Mouse (Mus musculus) forebrain, embryonic 14.5 days (tissue): ENCODE results near the gene Gper1. TPM values are rescaled to one million over a fixed set of nuclear protein-coding genes. Genes with fewer than 3 reads are reported as not detected.

Experiments used
- ATAC-seq: fragments of 200-750 bp; cut with Nextera tagmentation; 2 replicates; pipeline ENCODE4 v1.8.0; 2017; ENCODE audit warnings: mild to moderate bottlenecking, moderate library complexity
- DNase-seq: peaks from one replicate; pipeline ENCODE4 v3.0.0-alpha.2; 2015; ENCODE audit warnings: low spot score
- H3K27ac ChIP-seq: fragments of 300-500 bp; sonication (generic); 2 replicates; pipeline ENCODE4 v1.5.1; 2014; ENCODE audit warnings: low read depth, mild to moderate bottlenecking, control low read depth, low read length, moderate library complexity
- H3K27me3 ChIP-seq: fragments of 300-500 bp; sonication (generic); replicated peaks from 2 replicates; pipeline ENCODE4 v1.6.1; 2014; ENCODE audit warnings: low read length, control low read depth, mixed read lengths; ENCODE audit not compliant: control insufficient read depth, insufficient read depth
- H3K36me3 ChIP-seq: fragments of 300-500 bp; sonication (generic); 2 replicates; pipeline ENCODE4 v1.6.1; 2014; ENCODE audit warnings: low read length, control low read depth; ENCODE audit not compliant: control insufficient read depth, insufficient read depth
- H3K4me1 ChIP-seq: fragments of 300-500 bp; sonication (generic); 2 replicates; pipeline ENCODE4 v1.6.1; 2014; ENCODE audit warnings: antibody characterized with exemption, low read length, control low read depth; ENCODE audit not compliant: control insufficient read depth, insufficient read depth
- H3K4me2 ChIP-seq: fragments of 300-500 bp; sonication (generic); 2 replicates; pipeline ENCODE4 v1.6.1; 2014; ENCODE audit warnings: mild to moderate bottlenecking, control low read depth, low read length
- H3K4me3 ChIP-seq: fragments of 300-500 bp; sonication (generic); 2 replicates; pipeline ENCODE4 v1.5.1; 2014; ENCODE audit warnings: low read depth, low read length, control low read depth
- H3K9ac ChIP-seq: fragments of 300-500 bp; sonication (generic); 2 replicates; pipeline ENCODE4 v1.6.1; 2014; ENCODE audit warnings: mild to moderate bottlenecking, low read length, control low read depth, moderate library complexity
- H3K9me3 ChIP-seq: fragments of 300-500 bp; sonication (generic); replicated peaks from 2 replicates; pipeline ENCODE4 v1.6.1; 2016; ENCODE audit warnings: low read length, control low read depth, mixed read lengths; ENCODE audit not compliant: control insufficient read depth
- WGBS: fragments of 180-500 bp; shearing (Covaris S2); extraction: QIAGEN DNeasy Blood & Tissue Kit; methylation state at CpG from one replicate; pipeline ENCODE4 v1.1.7; 2014; 5-methylcytosine and 5-hydroxymethylcytosine counted together
- polyA plus RNA-seq: library from polyadenylated mRNA; unstranded; fragments of >200 nt; fragmentation: Nextera tagmentation; extraction: Ambion mirVana; gene quantifications from 2 replicates; pipeline ENCODE4 v1.2.1, GENCODE M21; 2014

The Gper1 gene
- polyA plus RNA-seq, 1 experiment from 2014 or later: 10.2 TPM

DNA sequence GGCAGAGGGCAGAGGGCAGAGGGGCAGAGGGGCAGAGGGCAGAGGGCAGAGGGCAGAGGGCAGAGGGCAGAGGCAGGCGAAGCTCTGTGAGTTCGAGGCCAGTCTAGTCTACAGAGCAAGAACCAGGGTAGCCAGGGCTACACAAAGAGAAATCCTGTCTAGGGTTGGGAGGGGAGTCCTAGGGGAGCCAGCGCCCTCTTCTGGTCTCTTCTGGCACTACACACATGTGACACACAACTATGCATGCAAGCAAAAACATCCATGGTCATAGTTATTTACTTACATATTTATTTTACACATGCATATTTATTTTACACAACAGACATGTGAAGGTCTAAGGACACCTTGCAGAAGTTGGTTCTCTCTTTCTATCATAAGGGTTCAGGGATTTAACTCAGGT is 5.5 kb upstream of the Gper1 start:
- no peak overlapping the region for H3K4me2 ChIP-seq
- WGBS: 88% methylated on average over 3 of the region's 3 CpGs

DNA sequence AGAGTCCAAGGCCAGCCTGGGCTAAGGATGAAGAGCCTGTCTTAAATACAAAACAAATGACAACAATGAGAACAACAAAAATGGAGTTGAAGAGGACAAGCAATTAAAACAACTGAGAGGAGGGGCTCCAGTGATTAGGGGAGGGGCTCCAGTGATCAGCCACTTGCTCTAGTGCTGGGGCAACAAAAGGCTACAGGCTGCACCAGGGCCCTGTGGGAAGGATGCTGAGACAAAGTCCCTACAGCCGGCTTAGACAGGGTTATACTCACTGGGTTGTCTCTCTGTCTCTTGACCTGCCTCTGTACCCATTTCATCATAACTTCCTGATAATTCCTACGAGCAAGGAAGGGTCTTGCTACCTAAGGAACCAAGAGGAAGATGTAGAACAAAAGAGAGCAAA is 4.8 kb upstream of the Gper1 start:
- Histone ChIP-seq H3K4me2 (no peak overlapping the region), H3K4me1 (peaks cover 27% of the 10 kb centered on the region), H3K4me3 (no peak overlapping the region), H3K27me3 (no peaks in the 10 kb centered on the region), H3K27ac (peak overlapping the region; percentile 67), H3K9me3 (no peaks in the 10 kb centered on the region), H3K36me3 (0 out of 2 replicates have a peak, but pooled peaks cover 9% of the 10 kb centered on the region), H3K9ac (0 out of 2 replicates have a peak overlapping the region, but pooled peaks have one; percentile 17)
- DNase-seq (no peak), ATAC-seq (0 out of 2 replicates have a peak, but pooled peaks have one; percentile 21)
- WGBS: 51% methylated on average over 2 of the region's 2 CpGs

More for the DNA sequence above, 5.5 kb upstream of the Gper1 start:
- no peaks in the 10 kb centered on the region for H3K9me3 ChIP-seq
- peaks cover 21% of the 10 kb centered on the region for H3K4me1 ChIP-seq
- H3K4me3 ChIP-seq: no peak overlapping the region
- ATAC-seq (no peak), DNase-seq (no peak)
- H3K36me3 ChIP-seq: 0 out of 2 replicates have a peak, but pooled peaks cover 9% of the 10 kb centered on the region
- H3K27ac ChIP-seq: no peak overlapping the region
- H3K9ac ChIP-seq: no peak overlapping the region
- no peaks in the 10 kb centered on the region for H3K27me3 ChIP-seq

DNA sequence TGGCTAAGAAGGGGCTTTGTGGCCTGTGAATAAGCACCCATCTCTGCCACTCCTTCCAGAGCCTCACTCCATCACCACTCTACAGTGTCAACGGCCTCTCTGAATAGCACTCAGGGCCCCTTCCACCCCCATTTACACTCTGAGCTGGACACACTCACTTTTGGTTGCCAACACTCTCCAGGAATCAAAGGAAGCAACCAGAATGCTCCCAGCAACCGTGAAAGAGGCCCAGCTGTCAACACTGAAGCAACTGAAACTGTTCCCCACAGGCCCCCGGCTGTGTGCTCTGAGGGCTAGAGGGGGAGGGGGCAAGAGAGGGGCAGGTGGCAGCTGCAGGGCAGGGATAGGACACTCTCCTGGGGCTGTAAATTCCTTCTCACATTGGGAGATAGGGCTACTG is 4.3 kb upstream of the Gper1 start:
- Histone ChIP-seq H3K27ac (peak overlapping the region; percentile 67), H3K9ac (0 out of 2 replicates have a peak overlapping the region, but pooled peaks have one; percentile 17)
- ATAC-seq: peak; percentile 68

DNA sequence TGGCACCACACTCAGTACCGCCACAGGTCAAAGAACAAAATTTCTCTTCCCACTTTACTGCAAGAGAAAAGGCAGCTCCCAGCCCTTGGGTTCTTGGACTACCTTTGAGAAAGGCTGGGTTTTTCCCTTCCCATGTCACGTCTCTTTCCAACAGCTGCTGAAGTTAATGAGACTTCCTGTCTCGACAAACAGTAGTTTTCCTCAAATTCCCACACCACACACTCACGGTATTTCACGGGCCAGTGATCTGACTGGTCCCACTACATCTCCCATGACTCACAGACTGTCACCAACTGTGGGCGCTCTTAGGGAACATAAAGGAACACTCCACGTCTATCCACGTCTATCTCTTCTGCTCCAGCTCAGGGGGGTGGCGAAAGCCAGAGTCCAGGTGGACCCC is 2.2 kb downstream of the Gper1 start:
- DNase-seq: no peak
- Histone ChIP-seq H3K4me2 (no peak overlapping the region), H3K4me3 (no peak overlapping the region), H3K9me3 (no peaks in the 10 kb centered on the region), H3K27me3 (no peaks in the 10 kb centered on the region), H3K36me3 (no peaks in the 10 kb centered on the region; the same call in 1 of the 2 replicates), H3K4me1 (peaks cover 28% of the 10 kb centered on the region), H3K9ac (no peak overlapping the region), H3K27ac (no peak overlapping the region)
- 76% methylated on average over 9 of the region's 9 CpGs for whole genome bisulfite sequencing
- ATAC-seq: no peak

More for the DNA sequence above, 4.3 kb upstream of the Gper1 start:
- Histone ChIP-seq H3K4me1 (peaks cover 30% of the 10 kb centered on the region), H3K36me3 (0 out of 2 replicates have a peak, but pooled peaks cover 9% of the 10 kb centered on the region), H3K4me3 (no peak overlapping the region), H3K4me2 (no peak overlapping the region), H3K9me3 (no peaks in the 10 kb centered on the region), H3K27me3 (no peaks in the 10 kb centered on the region)
- peak; percentile 76 for DNase-seq
- WGBS: 11% methylated on average over 3 of the region's 3 CpGs

DNA sequence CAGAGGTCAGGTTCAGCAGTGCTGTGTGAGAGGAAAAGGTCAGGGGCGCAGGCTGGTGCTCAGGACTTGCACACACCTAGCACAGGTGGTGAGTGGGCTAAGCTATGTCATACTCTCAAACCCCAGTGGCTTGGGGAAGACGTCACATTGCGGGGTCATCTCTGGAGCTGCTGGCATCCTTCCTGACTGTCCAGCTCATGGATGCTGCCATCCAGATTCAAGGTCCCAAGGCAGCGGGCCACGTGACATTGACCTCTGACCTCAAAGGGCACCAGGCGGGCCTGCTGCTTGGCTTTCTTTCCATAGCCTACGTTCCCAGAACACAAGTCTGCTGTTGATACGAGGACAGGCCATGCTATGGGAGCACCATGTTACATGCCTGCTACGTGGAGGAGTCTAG is 4.0 kb downstream of the Gper1 start:
- Histone ChIP-seq H3K9ac (no peak overlapping the region), H3K4me2 (no peak overlapping the region), H3K4me1 (peaks cover 39% of the 10 kb centered on the region), H3K27ac (no peak overlapping the region), H3K27me3 (no peaks in the 10 kb centered on the region), H3K36me3 (no peaks in the 10 kb centered on the region; the same call in 1 of the 2 replicates), H3K9me3 (no peaks in the 10 kb centered on the region), H3K4me3 (no peak overlapping the region)
- no peak for DNase-seq
- ATAC-seq: no peak
- 92% methylated on average over 9 of the region's 9 CpGs for WGBS

DNA sequence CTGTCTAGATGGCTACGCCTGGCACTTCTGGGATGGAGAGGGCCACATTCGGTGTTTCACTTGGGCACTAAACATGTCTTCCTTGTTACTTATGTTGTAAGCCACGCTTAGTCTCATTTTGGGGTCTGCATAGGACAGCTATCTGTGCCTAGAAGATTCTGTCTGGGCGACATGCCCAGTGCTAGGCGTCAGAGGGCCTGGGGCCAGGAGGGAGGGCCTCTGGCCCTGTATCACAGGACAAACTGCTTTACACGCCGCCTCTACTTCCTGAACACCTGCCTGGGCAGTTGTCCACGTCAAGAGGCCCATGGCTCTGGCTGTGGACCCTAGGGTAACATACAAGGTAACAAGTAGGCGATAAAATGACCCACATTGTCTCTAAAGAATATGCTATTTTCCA is 5.0 kb downstream of the Gper1 start:
- H3K27me3 ChIP-seq: no peaks in the 10 kb centered on the region
- H3K27ac ChIP-seq: no peak overlapping the region
- peaks cover 38% of the 10 kb centered on the region for H3K4me1 ChIP-seq
- no peak overlapping the region for H3K9ac ChIP-seq
- H3K36me3 ChIP-seq: no peaks in the 10 kb centered on the region; the same call in 1 of the 2 replicates
- H3K4me2 ChIP-seq: no peak overlapping the region
- H3K4me3 ChIP-seq: no peak overlapping the region
- WGBS: 67% methylated on average over 9 of the region's 9 CpGs
- no peak for DNase-seq
- H3K9me3 ChIP-seq: no peaks in the 10 kb centered on the region
- ATAC-seq: no peak

DNA sequence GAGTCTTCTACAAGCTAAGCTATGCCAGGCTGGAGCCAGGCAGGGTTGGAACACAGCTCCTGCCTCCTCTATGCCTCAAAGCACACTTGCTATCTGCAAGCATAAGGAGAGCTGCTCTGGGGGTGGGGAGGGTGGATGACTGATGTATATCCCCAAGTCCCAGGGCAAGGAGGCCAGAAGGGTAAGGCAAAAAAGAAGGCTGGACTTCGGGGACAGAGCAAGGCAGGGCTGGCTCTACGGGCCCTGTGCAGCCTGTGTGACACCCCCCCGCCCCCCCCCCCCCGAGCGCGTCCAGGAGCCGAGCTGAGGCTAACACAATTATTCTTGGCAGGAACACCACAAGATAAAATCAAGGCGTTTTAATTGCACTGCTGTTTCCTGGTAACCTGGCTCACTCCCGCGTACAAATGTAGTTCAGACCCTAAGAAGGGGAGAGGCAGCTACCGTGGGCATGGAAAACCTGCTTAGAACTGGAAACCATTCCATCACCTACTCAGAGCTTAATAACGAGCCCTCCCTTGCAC is 6.9 kb downstream of the Gper1 start:
- ATAC-seq: no peak
- H3K36me3 ChIP-seq: no peaks in the 10 kb centered on the region; the same call in 1 of the 2 replicates
- DNase-seq: peak; percentile 63
- no peak overlapping the region for H3K4me2 ChIP-seq
- peak overlapping the region; percentile 49; the same call in 1 of the 2 replicates for H3K27ac ChIP-seq
- no peak overlapping the region for H3K9ac ChIP-seq
- 21% methylated on average over 12 of the region's 12 CpGs for WGBS
- no peaks in the 10 kb centered on the region for H3K9me3 ChIP-seq
- no peak overlapping the region for H3K4me3 ChIP-seq
- H3K27me3 ChIP-seq: no peaks in the 10 kb centered on the region
- peaks cover 45% of the 10 kb centered on the region for H3K4me1 ChIP-seq

DNA sequence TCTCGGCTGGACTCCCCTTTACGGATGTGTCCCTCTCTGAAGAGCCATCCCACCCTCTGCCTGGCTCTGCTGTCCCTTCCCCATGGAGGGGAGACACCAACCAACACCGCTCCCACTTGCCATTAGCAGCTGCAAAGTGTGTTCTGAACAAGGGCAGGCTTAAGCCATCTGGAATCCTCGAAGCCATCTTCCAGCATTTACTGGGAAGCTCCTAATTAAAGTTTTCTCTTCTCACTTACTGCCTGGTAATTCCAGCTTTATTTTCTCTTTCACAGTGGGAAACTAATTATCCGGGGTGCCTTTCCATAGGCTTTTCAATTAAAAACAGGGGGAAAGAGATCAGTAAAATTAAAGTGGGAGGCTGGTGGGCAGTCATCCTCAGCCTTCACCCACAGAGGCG is 9.4 kb downstream of the Gper1 start:
- peaks cover 56% of the 10 kb centered on the region for H3K4me1 ChIP-seq
- ATAC-seq (no peak), DNase-seq (peak; percentile 52)

DNA sequence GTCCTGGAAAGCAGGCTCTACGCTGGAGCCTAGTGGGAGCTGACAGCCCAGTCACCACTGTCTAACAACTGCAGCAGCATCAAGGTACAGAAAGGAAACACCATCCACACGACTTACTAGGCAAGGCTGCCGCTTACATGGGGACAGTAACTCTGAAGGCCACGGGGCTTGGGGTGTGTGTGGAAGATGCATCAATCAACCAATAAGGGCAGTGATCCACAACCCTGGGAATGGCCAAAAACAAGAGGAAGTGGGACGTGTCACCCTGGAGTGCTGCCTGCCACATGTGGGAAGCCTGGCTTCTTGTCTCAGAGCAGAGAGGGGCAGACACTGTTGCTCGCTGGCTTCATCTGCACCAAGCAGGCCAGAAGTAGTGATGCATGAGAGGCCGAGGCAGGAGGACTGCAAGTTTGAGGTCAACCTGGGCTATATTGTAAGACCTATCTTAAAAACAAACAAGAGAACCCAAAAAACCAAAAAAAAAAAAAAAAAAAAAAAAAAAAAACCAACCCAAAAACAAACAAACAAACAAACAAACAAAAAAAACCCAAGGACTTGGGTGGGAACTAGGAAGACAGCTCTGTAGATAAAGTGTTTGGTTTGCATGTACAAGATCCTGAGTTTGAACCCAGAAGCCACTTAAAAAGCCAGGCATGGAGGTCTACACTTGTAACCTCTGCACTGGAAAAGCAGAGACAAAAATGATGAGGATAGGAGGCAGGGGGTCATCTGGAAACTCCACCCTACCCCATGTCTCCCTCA is 10.0 kb downstream of the Gper1 start:
- no peak overlapping the region; the same call in 1 of the 2 replicates for H3K27ac ChIP-seq
- 39% methylated on average over 7 of the region's 7 CpGs for WGBS
- H3K4me2 ChIP-seq: no peak overlapping the region
- no peak overlapping the region for H3K9ac ChIP-seq
- H3K9me3 ChIP-seq: no peaks in the 10 kb centered on the region
- peaks cover 56% of the 10 kb centered on the region for H3K4me1 ChIP-seq
- ATAC-seq (no peak), DNase-seq (no peak)
- no peaks in the 10 kb centered on the region for H3K36me3 ChIP-seq
- no peaks in the 10 kb centered on the region for H3K27me3 ChIP-seq
- no peak overlapping the region for H3K4me3 ChIP-seq

More for the DNA sequence above, 9.4 kb downstream of the Gper1 start:
- Histone ChIP-seq H3K4me2 (no peak overlapping the region), H3K27ac (no peak overlapping the region; the same call in 1 of the 2 replicates), H3K36me3 (no peaks in the 10 kb centered on the region), H3K9ac (no peak overlapping the region; the same call in 1 of the 2 replicates), H3K9me3 (no peaks in the 10 kb centered on the region), H3K4me3 (no peak overlapping the region), H3K27me3 (no peaks in the 10 kb centered on the region)
- 11% methylated on average over 6 of the region's 6 CpGs for WGBS
